Mouse (Mus musculus): ENCODE data around the gene Gm5105. TPM values are rescaled to one million over a fixed set of nuclear protein-coding genes. Genes with fewer than 3 reads are reported as not detected.

Gene Gm5105
- polyA plus RNA-seq, 1 experiment from 2014 or later: 0.27 TPM

GRCm38 (mm10) chr3:138053969-138054368 lies 13.2 kb downstream of the Gm5105 start:
- no peaks in the 10 kb centered on the region for H3K9me3 ChIP-seq (replicated peaks)
- no peaks in the 10 kb centered on the region for H3K36me3 ChIP-seq
- H3K4me3 ChIP-seq: 0 out of 2 replicates have a peak overlapping the region, but pooled peaks have one; percentile 5
- H3K4me1 ChIP-seq (replicated peaks): peaks cover 42% of the 10 kb centered on the region
- H3K9ac ChIP-seq: no peak overlapping the region
- peak; percentile 87 for ATAC-seq (ENCODE audit: insufficient number of reproducible peaks, low FRiP score)
- H3K4me2 ChIP-seq: peak overlapping the region; percentile 49
- 12% methylated on average over 4 of the region's 4 CpGs for WGBS
- H3K27me3 ChIP-seq (replicated peaks): no peaks in the 10 kb centered on the region
- H3K27ac ChIP-seq (ENCODE audit: poor library complexity, severe bottlenecking): peak overlapping the region; percentile 97

GRCm38 (mm10) chr3:138051431-138051830 lies 15.8 kb downstream of the Gm5105 start:
- Histone ChIP-seq H3K4me2 (no peak overlapping the region), H3K27me3 (replicated peaks) (no peaks in the 10 kb centered on the region), H3K36me3 (no peaks in the 10 kb centered on the region), H3K9me3 (replicated peaks) (no peaks in the 10 kb centered on the region), H3K4me1 (replicated peaks) (peaks cover 33% of the 10 kb centered on the region), H3K27ac (ENCODE audit: poor library complexity, severe bottlenecking) (no peak overlapping the region), H3K4me3 (no peak overlapping the region), H3K9ac (no peak overlapping the region)
- WGBS: 75% methylated on average over 3 of the region's 3 CpGs
- no peak for ATAC-seq (ENCODE audit: insufficient number of reproducible peaks, low FRiP score)

GRCm38 (mm10) chr3:138050772-138051171 lies 16.4 kb downstream of the Gm5105 start:
- Histone ChIP-seq H3K4me1 (replicated peaks) (peaks cover 30% of the 10 kb centered on the region), H3K4me2 (no peak overlapping the region), H3K27me3 (replicated peaks) (no peaks in the 10 kb centered on the region), H3K9ac (no peak overlapping the region), H3K9me3 (replicated peaks) (no peaks in the 10 kb centered on the region), H3K36me3 (no peaks in the 10 kb centered on the region), H3K4me3 (no peak overlapping the region), H3K27ac (ENCODE audit: poor library complexity, severe bottlenecking) (no peak overlapping the region)
- no peak for ATAC-seq (ENCODE audit: insufficient number of reproducible peaks, low FRiP score)
- WGBS: 61% methylated on average over 11 of the region's 11 CpGs

- Histone ChIP-seq H3K9ac (no peak overlapping the region), H3K4me3 (no peak overlapping the region), H3K36me3 (no peaks in the 10 kb centered on the region), H3K4me1 (replicated peaks) (peaks cover 23% of the 10 kb centered on the region), H3K9me3 (replicated peaks) (no peaks in the 10 kb centered on the region), H3K27ac (ENCODE audit: poor library complexity, severe bottlenecking) (no peak overlapping the region), H3K4me2 (no peak overlapping the region), H3K27me3 (replicated peaks) (no peaks in the 10 kb centered on the region)
- 87% methylated on average over 6 of the region's 6 CpGs for WGBS
- no peak for ATAC-seq (ENCODE audit: insufficient number of reproducible peaks, low FRiP score)
Measured at GRCm38 (mm10) chr3:138049555-138049954, 17.6 kb downstream of the Gm5105 start.

- Histone ChIP-seq H3K4me3 (no peak overlapping the region), H3K4me2 (no peak overlapping the region), H3K9ac (no peak overlapping the region), H3K4me1 (replicated peaks) (peaks cover 12% of the 10 kb centered on the region; the same call in 1 of the 2 replicates), H3K27me3 (replicated peaks) (no peaks in the 10 kb centered on the region), H3K27ac (ENCODE audit: poor library complexity, severe bottlenecking) (no peak overlapping the region), H3K36me3 (no peaks in the 10 kb centered on the region), H3K9me3 (replicated peaks) (no peaks in the 10 kb centered on the region)
- WGBS: 78% methylated on average over 7 of the region's 7 CpGs
- ATAC-seq (ENCODE audit: insufficient number of reproducible peaks, low FRiP score): no peak
Measured at GRCm38 (mm10) chr3:138043316-138043715, 23.9 kb downstream of the Gm5105 start.

GRCm38 (mm10) chr3:138041591-138042301 lies 25.4 kb downstream of the Gm5105 start:
- H3K9ac ChIP-seq: no peak overlapping the region
- H3K27me3 ChIP-seq (replicated peaks): no peaks in the 10 kb centered on the region
- no peak overlapping the region for H3K4me3 ChIP-seq
- no peaks in the 10 kb centered on the region for H3K36me3 ChIP-seq
- no peak for ATAC-seq (ENCODE audit: insufficient number of reproducible peaks, low FRiP score)
- 58% methylated on average over 3 of the region's 3 CpGs for WGBS
- H3K4me1 ChIP-seq (replicated peaks): peaks cover 9% of the 10 kb centered on the region; the same call in 1 of the 2 replicates
- no peaks in the 10 kb centered on the region for H3K9me3 ChIP-seq (replicated peaks)
- H3K4me2 ChIP-seq: no peak overlapping the region
- H3K27ac ChIP-seq (ENCODE audit: poor library complexity, severe bottlenecking): no peak overlapping the region

GRCm38 (mm10) chr3:138040938-138041337 lies 26.2 kb downstream of the Gm5105 start:
- no peaks in the 10 kb centered on the region for H3K36me3 ChIP-seq
- H3K9ac ChIP-seq: no peak overlapping the region
- no peaks in the 10 kb centered on the region for H3K27me3 ChIP-seq (replicated peaks)
- 63% methylated on average over 2 of the region's 2 CpGs for WGBS
- no peaks in the 10 kb centered on the region for H3K9me3 ChIP-seq (replicated peaks)
- peaks cover 9% of the 10 kb centered on the region; the same call in 1 of the 2 replicates for H3K4me1 ChIP-seq (replicated peaks)
- no peak overlapping the region for H3K27ac ChIP-seq (ENCODE audit: poor library complexity, severe bottlenecking)
- H3K4me3 ChIP-seq: no peak overlapping the region
- ATAC-seq (ENCODE audit: insufficient number of reproducible peaks, low FRiP score): no peak
- H3K4me2 ChIP-seq: no peak overlapping the region

- Histone ChIP-seq H3K9me3 (replicated peaks) (no peaks in the 10 kb centered on the region), H3K27ac (ENCODE audit: poor library complexity, severe bottlenecking) (no peak overlapping the region), H3K9ac (no peak overlapping the region), H3K36me3 (no peaks in the 10 kb centered on the region), H3K4me3 (no peak overlapping the region), H3K4me1 (replicated peaks) (peaks cover 9% of the 10 kb centered on the region), H3K4me2 (no peak overlapping the region), H3K27me3 (replicated peaks) (no peaks in the 10 kb centered on the region)
- WGBS: 57% methylated on average over 6 of the region's 6 CpGs
- ATAC-seq (ENCODE audit: insufficient number of reproducible peaks, low FRiP score): no peak
Measured at GRCm38 (mm10) chr3:138033986-138034385, 33.2 kb downstream of the Gm5105 start.

GRCm38 (mm10) chr3:138030563-138030962 lies 36.6 kb downstream of the Gm5105 start:
- peaks cover 24% of the 10 kb centered on the region for H3K4me1 ChIP-seq (replicated peaks)
- no peaks in the 10 kb centered on the region for H3K36me3 ChIP-seq
- H3K9me3 ChIP-seq (replicated peaks): no peaks in the 10 kb centered on the region
- WGBS: 76% methylated on average over 6 of the region's 6 CpGs
- no peak overlapping the region for H3K27ac ChIP-seq (ENCODE audit: poor library complexity, severe bottlenecking)
- no peak overlapping the region for H3K4me3 ChIP-seq
- no peaks in the 10 kb centered on the region for H3K27me3 ChIP-seq (replicated peaks)
- H3K9ac ChIP-seq: no peak overlapping the region
- no peak overlapping the region for H3K4me2 ChIP-seq
- ATAC-seq (ENCODE audit: insufficient number of reproducible peaks, low FRiP score): no peak

GRCm38 (mm10) chr3:138029351-138029750 lies 37.8 kb downstream of the Gm5105 start:
- Histone ChIP-seq H3K27ac (ENCODE audit: poor library complexity, severe bottlenecking) (no peak overlapping the region), H3K27me3 (replicated peaks) (no peaks in the 10 kb centered on the region), H3K36me3 (no peaks in the 10 kb centered on the region), H3K9me3 (replicated peaks) (no peaks in the 10 kb centered on the region), H3K4me2 (no peak overlapping the region), H3K9ac (no peak overlapping the region), H3K4me3 (no peak overlapping the region), H3K4me1 (replicated peaks) (peaks cover 24% of the 10 kb centered on the region)
- 84% methylated on average over 5 of the region's 5 CpGs for WGBS
- ATAC-seq (ENCODE audit: insufficient number of reproducible peaks, low FRiP score): no peak

GRCm38 (mm10) chr3:138027575-138028362 lies 39.4 kb downstream of the Gm5105 start:
- peaks cover 16% of the 10 kb centered on the region for H3K4me1 ChIP-seq (replicated peaks)
- 77% methylated on average over 5 of the region's 5 CpGs for WGBS
- no peak overlapping the region for H3K9ac ChIP-seq
- H3K27ac ChIP-seq (ENCODE audit: poor library complexity, severe bottlenecking): 0 out of 2 replicates have a peak overlapping the region, but pooled peaks have one; percentile 16
- H3K4me2 ChIP-seq: no peak overlapping the region
- H3K4me3 ChIP-seq: no peak overlapping the region
- H3K27me3 ChIP-seq (replicated peaks): no peaks in the 10 kb centered on the region
- H3K9me3 ChIP-seq (replicated peaks): no peaks in the 10 kb centered on the region
- no peak for ATAC-seq (ENCODE audit: insufficient number of reproducible peaks, low FRiP score)
- H3K36me3 ChIP-seq: no peaks in the 10 kb centered on the region

All from heart, embryonic 12.5 days (tissue).